Mouse (Mus musculus) retina, postnatal 7 days (tissue): ENCODE data around the gene Xirp1.

Experiments
- DNase-seq: peaks from one replicate; pipeline ENCODE4 v3.0.0-alpha.2; 2012; ENCODE audit warnings: low read depth, low spot score

Gene Xirp1

DNA sequence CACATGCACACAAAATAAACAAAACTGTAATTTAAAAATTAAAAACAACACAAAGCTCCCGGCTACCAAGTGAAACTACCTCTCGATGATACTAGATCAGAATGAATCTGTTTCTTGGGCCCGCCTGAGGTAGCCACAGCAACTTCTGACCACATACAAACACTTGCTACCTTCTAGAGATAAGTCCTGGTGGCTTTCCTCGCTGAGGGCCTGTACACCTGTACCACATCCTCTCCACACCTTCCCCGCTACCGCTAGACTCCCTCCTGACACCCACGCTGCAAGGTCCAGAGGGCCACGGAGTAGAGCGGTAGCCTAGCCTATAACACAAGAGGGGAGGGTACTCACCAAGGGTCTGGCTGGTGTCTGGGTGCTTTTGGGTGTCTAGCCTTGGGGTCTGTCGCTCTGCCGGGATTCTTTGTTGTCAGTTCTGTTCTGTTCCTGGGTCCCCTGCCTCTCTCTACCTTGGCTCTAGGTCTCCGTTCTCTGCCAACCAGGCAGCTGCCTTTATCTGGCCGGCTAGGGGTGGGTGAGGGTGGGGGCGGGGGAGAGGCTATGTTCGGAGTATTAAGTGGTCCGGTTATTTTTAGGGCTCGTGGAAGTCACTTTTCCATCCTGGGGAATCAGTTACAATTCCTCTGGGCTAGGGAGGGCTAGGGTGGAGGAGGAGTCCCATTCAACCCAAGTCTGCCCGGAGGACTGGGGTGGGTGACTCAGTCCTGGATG lies at the start of gene Xirp1:
Xirp1 (minus strand) TSS at position 513 of the 726 bp plus-strand sequence.
- DNase-seq: no peak

DNA sequence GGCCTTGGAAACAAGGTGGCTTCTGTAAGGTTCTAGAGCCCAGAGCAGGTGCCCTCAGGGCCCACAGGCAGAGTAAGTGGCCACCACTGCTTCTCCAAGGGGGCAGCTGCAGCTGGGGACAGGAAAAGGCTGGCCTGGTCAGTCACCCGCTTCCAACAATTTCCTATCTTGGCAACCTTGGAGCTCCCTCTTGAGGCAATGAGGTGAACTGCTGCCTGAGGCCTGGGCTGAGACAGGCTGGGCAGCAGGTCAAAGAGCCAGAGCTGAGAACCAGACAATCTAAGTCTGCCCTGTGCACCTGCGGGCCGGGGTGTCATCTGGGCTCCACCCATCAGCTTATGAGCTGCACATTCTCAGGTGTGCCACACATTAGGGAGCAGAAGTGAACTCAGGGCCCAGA lies 49.8 kb upstream of the Xirp1 start:
- DNase-seq: peak; percentile 62

DNA sequence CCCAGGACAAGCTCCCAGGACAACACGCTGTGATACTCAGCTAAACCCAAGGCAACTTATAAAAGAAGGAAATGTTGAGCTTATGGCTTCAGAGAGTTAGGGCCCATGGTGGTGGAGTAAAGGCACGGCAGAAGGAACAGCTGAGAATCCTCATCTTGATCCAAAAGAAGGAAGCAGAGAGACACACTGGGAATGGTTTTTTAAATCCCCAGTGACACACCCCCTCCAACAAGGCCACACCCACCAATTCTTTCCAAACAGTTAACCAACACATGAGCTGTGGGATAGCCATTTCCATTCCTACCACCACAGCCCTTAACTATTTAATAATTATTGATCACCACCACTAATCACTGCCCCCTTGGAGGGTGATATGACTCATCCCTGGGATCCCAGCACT lies 47.9 kb upstream of the Xirp1 start:
- DNase-seq: no peak

DNA sequence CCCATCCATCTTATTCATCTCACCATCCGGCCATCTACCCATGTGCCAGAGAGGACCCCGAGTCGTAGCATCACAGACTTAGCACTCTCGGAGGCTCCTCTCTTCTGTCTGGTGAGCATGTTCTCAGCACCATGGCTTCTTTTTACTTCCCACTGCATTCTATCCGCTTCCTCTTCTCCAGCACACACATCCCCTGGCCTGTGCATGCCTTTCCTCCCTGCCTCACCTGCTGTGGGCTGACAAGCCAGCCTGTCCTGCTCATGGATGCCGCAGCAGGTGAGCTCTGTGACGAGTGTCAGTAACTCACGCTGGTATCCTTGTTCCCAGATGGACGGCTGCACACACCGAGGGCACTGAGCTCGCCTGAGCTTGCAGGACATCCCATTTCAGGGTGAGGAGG lies 46.4 kb upstream of the Xirp1 start, which contains the start of gene Cx3cr1:
Cx3cr1 (minus strand) TSS at position 101 of the 400 bp plus-strand sequence.
- no peak for DNase-seq

DNA sequence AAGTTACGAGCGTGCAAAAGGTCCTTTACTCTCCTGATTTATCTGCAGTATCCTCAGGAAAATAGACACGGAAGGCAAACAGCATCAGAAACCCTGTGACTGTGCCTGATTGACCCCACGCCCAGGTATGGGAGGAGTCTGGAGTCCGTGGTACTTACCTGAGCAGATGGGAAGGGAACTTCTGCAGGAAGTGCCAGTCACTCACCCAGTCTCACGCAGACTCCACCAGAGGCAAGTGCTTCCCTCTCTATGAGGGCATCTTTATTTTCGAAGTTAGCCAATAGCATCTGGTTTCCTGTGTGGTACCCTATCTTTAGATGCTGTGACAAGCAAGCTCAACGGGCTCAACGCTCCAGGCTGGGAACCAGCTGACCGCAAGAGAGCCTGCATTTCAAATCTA lies 44.6 kb upstream of the Xirp1 start:
- DNase-seq: no peak

DNA sequence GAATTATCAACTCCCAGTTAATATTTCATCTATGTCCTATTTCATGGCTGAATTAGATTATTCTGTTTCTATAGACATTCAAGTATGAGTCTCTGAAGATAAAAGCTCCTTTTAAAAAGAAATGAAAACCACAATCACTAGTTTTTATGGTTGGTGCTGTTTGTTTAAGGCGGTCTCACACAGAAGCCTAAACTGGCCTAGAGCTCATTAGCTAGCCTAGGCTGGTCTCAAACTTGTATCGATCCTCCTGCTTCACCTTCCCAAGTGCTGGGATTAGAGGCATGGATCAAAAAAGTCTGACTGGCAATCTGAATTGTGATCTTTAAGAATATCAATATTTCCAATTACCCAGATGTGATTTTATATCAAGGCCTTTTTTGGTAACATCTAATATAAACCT lies 44.2 kb upstream of the Xirp1 start:
- no peak for DNase-seq

DNA sequence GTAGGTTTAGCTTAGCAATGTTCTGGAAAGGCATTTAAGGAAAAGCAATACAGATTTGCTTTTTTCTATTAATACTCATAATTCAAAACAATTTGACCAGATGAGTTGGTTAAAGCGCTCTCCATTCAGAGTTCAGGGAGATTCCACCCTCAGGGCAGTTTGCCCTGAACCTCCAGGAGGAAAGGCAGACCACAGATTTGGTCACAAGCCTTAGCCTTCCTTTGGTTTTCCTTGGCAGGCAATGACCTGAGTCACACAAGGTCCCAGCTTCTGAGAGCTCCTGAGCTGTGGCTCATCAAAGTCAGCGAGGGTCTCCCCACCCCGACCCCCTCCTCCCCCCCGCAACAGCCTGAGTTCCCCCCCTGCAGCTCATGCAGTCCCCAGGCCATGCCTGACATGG lies 40.9 kb upstream of the Xirp1 start:
- DNase-seq: no peak

DNA sequence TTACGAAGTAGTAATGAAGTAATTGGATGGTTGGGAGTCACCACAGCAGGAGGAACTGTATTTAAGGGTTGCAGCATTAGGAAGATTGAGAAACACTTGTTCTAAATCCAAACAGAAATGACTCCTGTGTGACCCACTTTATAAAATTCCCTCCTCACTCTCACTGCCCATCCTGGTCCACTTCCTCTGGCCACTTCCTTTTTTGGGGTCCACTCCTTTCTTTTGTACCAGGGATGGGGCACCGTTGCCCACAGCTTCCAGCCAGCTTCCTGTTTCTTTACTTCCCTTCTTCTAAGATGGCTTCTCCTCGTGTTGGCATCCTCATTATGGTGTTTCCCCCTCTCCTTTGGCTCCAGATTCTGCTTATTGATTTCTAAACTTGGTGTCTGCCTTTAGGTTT lies 35.3 kb upstream of the Xirp1 start:
- DNase-seq: no peak

DNA sequence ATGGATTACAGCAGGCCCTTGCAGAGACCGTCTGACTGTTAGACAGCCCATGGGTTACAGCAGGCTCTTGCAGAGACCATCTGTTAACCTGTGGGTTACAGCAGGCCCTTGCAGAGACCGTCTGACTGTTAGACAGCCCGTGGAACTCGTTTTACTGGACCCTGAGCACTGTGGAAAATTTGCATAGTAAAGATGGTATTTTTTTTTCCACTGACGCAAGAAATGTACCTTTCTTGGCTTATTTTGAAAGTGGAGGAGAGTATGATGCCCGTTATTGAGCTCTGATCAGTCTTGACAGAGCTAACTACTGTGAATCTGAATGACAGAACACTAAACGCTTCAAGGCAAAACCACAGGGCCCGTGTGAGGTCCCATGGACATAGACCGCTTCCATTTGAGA lies 32.8 kb upstream of the Xirp1 start:
- DNase-seq: no peak

DNA sequence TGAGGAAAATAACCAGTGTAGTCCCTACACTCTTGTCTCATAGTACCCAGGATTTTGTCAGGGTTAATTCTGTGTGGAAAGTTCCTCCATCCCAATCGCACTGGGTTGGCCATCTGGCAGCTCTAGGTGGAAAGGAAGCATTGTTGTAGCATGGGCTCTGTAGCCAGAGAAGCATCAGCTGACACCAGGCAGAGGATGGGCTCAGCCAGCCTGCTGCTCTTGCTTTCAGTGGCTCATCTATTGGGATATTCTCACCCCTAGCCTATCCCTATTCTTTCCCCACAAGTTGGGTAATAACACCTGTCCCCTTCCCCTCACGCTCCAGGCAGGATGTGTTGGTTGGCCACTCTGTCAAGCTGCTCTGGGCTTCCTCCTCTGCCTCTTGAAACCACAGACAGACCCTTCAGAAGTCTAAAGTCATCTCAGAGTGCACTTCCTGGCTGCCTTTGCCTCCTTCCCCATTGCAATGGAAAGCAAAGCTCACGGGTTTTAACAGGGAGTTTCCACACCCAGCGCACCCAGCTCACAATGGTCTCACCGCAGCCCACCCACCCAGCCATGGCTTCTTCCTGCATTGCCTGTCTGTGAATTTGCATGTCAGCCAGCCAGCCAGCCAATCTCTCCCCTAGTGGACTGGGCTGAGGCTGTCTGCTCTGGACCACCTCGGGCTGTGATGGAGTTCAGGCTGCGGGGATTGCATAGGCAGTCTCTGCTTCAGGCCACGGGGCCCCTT lies 31.3 kb upstream of the Xirp1 start:
- no peak for DNase-seq

DNA sequence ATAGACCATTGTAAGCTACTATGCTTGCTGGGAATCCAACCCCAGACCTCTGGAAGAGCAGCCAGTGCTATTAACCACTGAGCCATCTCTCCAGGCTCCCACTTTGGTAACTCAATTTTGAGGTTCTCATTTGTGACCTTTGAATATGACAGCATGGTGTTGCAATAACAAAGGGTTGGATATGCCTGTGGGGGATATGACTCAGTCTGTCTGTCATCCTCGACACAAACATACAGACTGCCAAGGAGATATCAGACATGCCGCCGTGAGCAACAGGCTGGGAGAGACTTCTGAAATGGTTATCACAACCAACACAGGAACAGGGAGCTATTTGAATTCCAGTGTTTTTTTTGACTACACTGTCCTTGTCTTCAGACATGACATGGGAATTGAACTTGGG lies 26.0 kb upstream of the Xirp1 start:
- DNase-seq: no peak

DNA sequence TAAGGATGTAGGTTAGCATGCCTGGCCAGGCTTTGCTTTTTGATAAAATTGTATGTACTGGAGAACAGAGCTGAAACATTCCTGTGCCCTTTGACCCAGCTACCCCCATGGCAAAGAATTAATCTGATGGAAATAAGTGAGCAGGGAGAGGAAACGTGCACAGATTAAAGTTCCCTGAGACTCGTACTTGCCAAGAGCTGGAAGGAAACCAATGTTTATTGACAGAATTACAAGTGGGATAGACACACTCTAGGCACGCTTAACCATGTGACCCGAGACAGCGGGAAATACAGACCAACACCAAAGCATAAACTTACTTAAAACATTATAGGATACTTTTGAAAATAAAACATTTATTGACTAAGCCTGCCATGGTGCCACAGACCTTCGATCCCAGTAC lies 25.1 kb upstream of the Xirp1 start:
- DNase-seq: no peak

DNA sequence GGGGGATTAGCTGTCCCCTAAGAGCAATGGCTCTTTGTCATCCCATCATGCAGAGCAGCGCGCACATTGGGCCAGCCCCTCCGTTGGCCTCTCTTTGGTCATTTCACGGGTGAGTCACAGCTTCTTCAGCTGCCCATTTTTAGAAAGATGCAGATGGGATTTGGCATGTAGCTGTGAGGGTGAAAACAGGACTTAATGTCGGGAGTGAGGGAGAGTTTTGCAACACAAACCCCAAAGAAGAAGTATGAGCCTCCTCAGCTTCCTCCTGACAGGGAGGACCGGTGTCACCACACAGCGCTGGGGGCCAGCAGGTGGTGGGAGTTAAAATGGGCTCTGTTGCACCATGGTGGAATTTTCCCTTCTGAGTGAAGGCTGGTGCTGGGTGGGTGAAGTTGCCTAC lies 19.7 kb upstream of the Xirp1 start:
- no peak for DNase-seq

DNA sequence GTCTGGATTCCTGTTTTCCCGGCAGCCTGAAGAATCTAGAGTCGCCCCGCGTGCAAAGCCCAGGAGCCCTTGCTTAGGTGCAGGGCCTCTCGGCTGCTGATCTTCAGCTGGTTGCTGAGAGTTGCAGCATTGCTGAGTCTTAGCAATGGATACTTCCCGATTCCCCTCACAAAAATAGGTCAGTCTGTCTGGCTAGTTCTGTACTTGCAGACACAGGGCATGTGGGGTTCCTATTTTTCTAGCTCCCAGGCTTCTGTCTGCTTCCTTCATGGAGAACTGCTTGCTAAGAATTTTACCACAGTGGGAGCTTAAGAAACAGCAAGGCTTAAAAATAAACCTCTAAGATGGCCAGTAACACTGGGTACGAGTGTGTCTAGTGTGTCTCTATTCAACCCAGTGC lies 14.0 kb upstream of the Xirp1 start:
- no peak for DNase-seq

DNA sequence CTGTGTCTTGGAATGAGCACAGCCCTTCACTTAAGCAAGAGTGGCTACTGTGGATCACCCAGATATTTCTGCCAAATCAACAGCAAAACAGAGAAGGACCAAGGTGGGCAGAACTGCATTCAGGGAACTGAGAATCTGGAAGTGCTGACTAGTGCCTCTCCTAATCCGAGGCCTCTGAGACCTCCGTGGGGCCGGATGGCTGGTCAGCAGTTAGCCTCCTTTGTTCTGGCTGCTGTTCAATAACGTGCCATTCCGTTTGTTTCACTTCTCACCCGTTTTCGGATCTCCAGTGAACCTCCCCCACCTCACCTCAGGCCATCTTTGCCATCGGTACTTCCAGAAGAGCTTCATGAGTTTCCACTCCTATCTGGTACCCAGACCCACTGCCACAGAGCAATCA lies 11.0 kb upstream of the Xirp1 start:
- DNase-seq: no peak

DNA sequence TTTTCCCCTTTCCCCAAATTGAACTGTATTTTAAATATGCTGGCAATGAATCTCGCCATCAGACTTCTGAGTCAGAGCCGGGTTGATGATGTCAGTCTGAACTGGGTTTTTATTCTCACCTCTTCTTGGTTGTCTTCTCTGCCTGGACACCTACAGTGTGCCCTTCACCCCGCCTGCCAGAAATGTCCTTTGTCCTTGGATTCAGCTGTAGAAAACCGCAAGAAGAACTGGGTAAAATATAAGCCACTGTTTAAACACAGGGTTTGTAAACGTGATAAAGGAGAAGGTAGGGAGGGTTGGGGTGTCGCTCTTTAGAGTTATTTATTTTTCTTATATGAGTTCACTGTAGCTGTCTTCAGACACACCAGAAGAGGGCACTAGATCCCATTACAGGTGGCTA lies 9.3 kb upstream of the Xirp1 start:
- DNase-seq: no peak

DNA sequence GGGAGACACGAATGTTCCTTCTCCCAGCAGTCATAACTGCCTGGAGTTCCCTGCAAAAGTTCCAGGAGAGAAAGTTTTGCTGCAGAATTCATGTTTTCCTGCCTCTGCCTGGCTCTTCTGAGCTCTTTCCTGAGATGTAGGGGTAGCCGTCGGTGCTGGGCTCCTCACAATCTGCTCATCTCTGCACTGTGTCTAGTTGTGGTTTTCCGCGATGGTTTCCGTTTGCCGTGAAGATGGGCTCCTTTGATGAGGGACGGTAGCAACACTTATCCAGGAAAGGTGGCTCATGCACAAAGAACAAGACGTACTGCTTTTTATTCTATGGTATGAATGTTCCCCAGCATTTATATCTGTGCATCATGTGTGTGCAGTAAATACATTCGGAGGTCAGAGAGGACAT lies 7.0 kb upstream of the Xirp1 start:
- no peak for DNase-seq

DNA sequence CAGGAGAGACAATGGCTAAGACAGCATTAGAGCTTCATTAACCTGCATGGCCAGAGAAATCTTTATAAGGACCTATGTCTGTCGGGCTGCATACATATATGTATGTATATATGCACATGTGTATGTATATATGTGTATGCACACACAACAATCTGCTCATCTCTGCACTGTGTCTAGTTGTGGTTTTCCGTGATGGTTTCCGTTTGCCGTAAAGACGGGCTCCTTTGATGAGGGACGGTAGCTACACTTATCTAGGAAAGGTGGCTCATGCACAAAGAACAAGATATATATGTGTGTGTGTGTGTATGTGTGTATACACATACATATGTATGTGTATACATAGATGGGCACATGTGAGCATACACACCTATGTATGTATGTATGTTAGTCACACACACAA lies 6.5 kb upstream of the Xirp1 start:
- DNase-seq: no peak

DNA sequence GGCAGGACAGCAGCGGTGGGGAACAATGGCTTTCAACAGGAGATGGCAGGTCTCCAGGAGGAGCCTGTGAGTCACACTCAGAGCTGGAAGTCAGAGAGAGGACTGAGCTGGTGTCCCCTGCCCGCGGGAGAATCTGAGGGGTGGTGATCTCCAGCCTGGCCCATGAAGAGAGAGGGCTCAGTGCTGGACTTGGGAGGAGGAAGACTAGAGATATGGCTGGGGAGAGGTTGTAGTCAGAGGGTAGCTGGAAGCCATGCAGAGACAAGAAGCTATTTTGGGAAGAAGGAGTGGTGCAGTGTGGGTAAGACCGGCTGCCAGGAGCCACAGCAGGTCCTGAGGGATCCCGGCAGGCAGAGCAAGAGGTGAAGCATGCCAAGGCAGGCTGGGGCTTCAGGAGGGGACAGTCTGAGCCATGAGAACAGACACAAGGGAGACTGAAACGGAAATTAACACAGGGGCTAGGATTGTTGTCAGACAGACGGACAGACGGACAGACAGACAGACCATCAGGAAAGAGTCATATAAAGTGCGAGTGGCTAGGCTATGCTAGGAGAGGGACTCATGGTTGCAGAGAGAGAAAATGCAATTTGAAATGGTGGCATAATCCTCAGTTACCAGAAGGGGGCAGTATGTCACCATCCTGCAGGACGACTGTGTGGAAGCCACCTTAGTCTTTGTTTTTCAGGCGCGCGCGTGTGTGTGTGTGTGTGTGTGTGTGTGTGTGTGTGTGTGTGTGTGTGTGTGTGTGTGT lies 4.2 kb upstream of the Xirp1 start:
- peak; percentile 54 for DNase-seq

DNA sequence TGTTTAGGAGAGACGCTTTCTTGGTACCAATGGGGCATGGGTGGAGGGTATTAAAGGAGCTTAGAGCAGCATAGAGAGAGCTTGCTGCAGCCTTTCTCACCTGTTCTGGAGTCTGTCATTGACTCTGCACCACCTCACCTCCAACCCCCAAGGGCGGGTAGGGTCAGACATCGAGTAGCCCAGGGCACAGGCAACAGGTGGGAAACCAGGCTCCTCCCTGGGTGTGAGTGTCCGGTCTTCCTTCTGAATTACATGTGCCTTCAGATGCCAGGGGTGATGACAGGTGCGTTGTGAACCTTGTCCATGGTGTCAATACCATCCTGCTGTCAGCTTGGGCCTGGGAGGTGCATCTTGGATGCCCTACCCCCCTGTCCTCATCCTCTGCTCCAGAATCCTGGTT lies 1.2 kb upstream of the Xirp1 start:
- DNase-seq: no peak

DNA sequence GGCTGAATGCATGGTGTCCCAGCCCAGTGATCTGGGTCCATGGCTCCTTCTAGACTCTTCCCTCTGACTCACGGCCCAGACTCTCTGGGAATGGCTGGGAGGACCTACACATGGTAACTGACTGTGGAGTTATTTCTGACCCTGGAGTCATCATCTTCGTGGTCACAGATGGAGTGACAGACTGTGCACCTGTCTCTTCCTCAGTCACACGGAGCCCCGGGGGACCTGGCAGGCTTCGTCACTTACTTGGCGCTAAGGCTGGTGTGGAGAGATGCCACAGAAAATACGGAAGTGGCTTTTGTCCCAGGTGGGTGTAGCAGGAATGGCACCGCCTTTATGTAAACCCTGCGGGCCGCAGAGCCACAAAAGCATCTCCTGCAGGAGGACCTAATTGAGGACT lies 773 bp upstream of the Xirp1 start:
- no peak for DNase-seq

DNA sequence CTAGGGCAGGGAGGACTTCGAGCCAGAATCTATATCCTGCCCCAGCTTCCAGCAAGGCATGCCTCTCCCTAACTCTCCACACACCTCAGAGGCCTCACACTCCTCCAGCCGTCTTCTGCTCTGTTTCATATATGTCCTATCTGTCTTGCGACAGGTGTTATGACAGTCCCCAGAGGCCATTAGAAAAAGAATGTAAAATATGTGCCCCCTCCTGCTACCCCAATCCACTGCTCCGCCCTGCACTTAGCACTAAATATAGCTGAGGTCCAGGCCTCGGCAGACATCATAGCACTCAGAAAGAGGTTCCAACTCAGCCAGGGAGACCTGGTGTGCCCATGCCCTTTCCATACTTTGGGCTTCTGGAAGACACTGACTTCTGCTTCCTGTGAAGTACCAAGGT lies 2.2 kb downstream of the Xirp1 start:
- no peak for DNase-seq
